Mouse (Mus musculus): ENCODE measurements around the gene Pacsin1. TPM values are rescaled to one million over a fixed set of nuclear protein-coding genes. Genes with fewer than 3 reads are reported as not detected.

Gene Pacsin1
- polyA plus RNA-seq, 1 experiment from 2014 or later: 5.8 TPM

Other genes starting within 250 kb of the Pacsin1 start
- 0.06 and 0.35 TPM in 2 replicates for gene Grm4, start 134.1 kb upstream of the Pacsin1 start, polyA plus RNA-seq (2016; fragmentation: Nextera tagmentation; extraction: Ambion mirVana)
- 904 and 1,218 TPM in 2 replicates for gene Hmga1, start 99.0 kb upstream of the Pacsin1 start, polyA plus RNA-seq (2016; fragmentation: Nextera tagmentation; extraction: Ambion mirVana)
- 9.4 TPM in 2 replicates for gene AI413582, start 89.8 kb upstream of the Pacsin1 start, polyA plus RNA-seq (2016; fragmentation: Nextera tagmentation; extraction: Ambion mirVana)
- gene Nudt3, start 32.0 kb upstream of the Pacsin1 start, polyA plus RNA-seq (2016; fragmentation: Nextera tagmentation; extraction: Ambion mirVana): 88.2 and 96.2 TPM in 2 replicates
- gene RPS10-NUDT3, start 20.3 kb upstream of the Pacsin1 start, polyA plus RNA-seq (2016; fragmentation: Nextera tagmentation; extraction: Ambion mirVana): not detected in 2 replicates
- gene Rps10, start 18.8 kb upstream of the Pacsin1 start, polyA plus RNA-seq (2016; fragmentation: Nextera tagmentation; extraction: Ambion mirVana): 875 and 1,046 TPM in 2 replicates
- gene Spdef, start 73.4 kb downstream of the Pacsin1 start, polyA plus RNA-seq (2016; fragmentation: Nextera tagmentation; extraction: Ambion mirVana): 0.26 TPM in 1 of 2 replicates, not detected in the other
- 15.3 and 17.6 TPM in 2 replicates for gene D17Wsu92e, start 165.1 kb downstream of the Pacsin1 start, polyA plus RNA-seq (2016; fragmentation: Nextera tagmentation; extraction: Ambion mirVana)
- gene Snrpc, start 182.6 kb downstream of the Pacsin1 start, polyA plus RNA-seq (2016; fragmentation: Nextera tagmentation; extraction: Ambion mirVana): 425 and 451 TPM in 2 replicates
- 9.3 and 10.0 TPM in 2 replicates for gene Uhrf1bp1, start 200.9 kb downstream of the Pacsin1 start, polyA plus RNA-seq (2016; fragmentation: Nextera tagmentation; extraction: Ambion mirVana)

Data from limb, embryonic 10.5 days (tissue).